Mouse (Mus musculus) liver, embryonic 15.5 days (tissue): Measurements from ENCODE around the gene Sipa1l2. TPM values are rescaled to one million over a fixed set of nuclear protein-coding genes. Genes with fewer than 3 reads are reported as not detected.
"Not testable (repeated sequence)": the region's sequence is repeated elsewhere in the genome, so short reads cannot be mapped to it uniquely, and the experiment has no call there.

Experiments used
- ATAC-seq: fragments of 200-750 bp; cut with Nextera tagmentation; 2 replicates; pipeline ENCODE4 v1.8.0; 2017; ENCODE audit warnings: moderate number of reproducible peaks, mild to moderate bottlenecking, moderate library complexity; ENCODE audit not compliant: insufficient read depth
- H3K27ac ChIP-seq: fragments of 300-500 bp; sonication (generic); replicated peaks from 2 replicates; pipeline ENCODE4 v1.5.1; 2015; ENCODE audit warnings: mild to moderate bottlenecking, inconsistent platforms
- H3K27me3 ChIP-seq: fragments of 300-500 bp; sonication (generic); 2 replicates; pipeline ENCODE4 v1.6.1; 2015; ENCODE audit warnings: mild to moderate bottlenecking, inconsistent platforms
- H3K36me3 ChIP-seq: fragments of 300-500 bp; sonication (generic); replicated peaks from 2 replicates; pipeline ENCODE4 v1.6.1; 2015; ENCODE audit warnings: moderate library complexity, mild to moderate bottlenecking, inconsistent platforms
- H3K4me1 ChIP-seq: fragments of 300-500 bp; sonication (generic); replicated peaks from 2 replicates; pipeline ENCODE4 v1.6.1; 2015; ENCODE audit warnings: inconsistent platforms
- H3K4me2 ChIP-seq: fragments of 300-500 bp; sonication (generic); 2 replicates; pipeline ENCODE4 v1.6.1; 2015; ENCODE audit warnings: moderate library complexity, mild to moderate bottlenecking, inconsistent platforms
- H3K4me3 ChIP-seq: fragments of 300-500 bp; sonication (generic); replicated peaks from 2 replicates; pipeline ENCODE4 v1.5.1; 2015; ENCODE audit warnings: mild to moderate bottlenecking, inconsistent platforms
- H3K9ac ChIP-seq: fragments of 300-500 bp; sonication (generic); 2 replicates; pipeline ENCODE4 v1.6.1; 2015; ENCODE audit warnings: moderate library complexity, mild to moderate bottlenecking, inconsistent platforms
- H3K9me3 ChIP-seq: fragments of 300-500 bp; sonication (generic); replicated peaks from 2 replicates; pipeline ENCODE4 v1.6.1; 2016; ENCODE audit warnings: inconsistent platforms
- WGBS: fragments of 180-500 bp; shearing (Covaris S2); methylation state at CpG from one replicate; pipeline ENCODE4 v1.1.7; 2015; ENCODE audit warnings: mixed read lengths; ENCODE audit not compliant: insufficient replicate concordance; 5-methylcytosine and 5-hydroxymethylcytosine counted together
- polyA plus RNA-seq: library from polyadenylated mRNA; unstranded; fragments of >200 nt; fragmentation: Nextera tagmentation; extraction: Ambion mirVana; gene quantifications from 2 replicates; pipeline ENCODE4 v1.2.1, GENCODE M21; 2015

Sipa1l2 gene
- polyA plus RNA-seq, 1 experiment from 2014 or later: 0.62 TPM

- ATAC-seq: no peak
- H3K4me3 ChIP-seq: no peak overlapping the region
- no peak overlapping the region for H3K27ac ChIP-seq
- H3K9ac ChIP-seq: no peak overlapping the region
- no peaks in the 10 kb centered on the region for H3K36me3 ChIP-seq
- H3K9me3 ChIP-seq: no peaks in the 10 kb centered on the region
- no peaks in the 10 kb centered on the region for H3K4me1 ChIP-seq
- H3K4me2 ChIP-seq: no peak overlapping the region
- 44% methylated on average over 6 of the region's 6 CpGs for WGBS
- no peaks in the 10 kb centered on the region for H3K27me3 ChIP-seq
These were observed 153.5 kb downstream of the Sipa1l2 start for GRCm38 (mm10) chr8:125416146-125416545.

- no peaks in the 10 kb centered on the region for H3K9me3 ChIP-seq
- no peak overlapping the region for H3K4me2 ChIP-seq
- no peak overlapping the region for H3K27ac ChIP-seq
- no peaks in the 10 kb centered on the region for H3K36me3 ChIP-seq
- no peaks in the 10 kb centered on the region for H3K4me1 ChIP-seq
- no peaks in the 10 kb centered on the region for H3K27me3 ChIP-seq
- no peak overlapping the region for H3K9ac ChIP-seq
- 75% methylated on average over 8 of the region's 8 CpGs for WGBS
- no peak overlapping the region for H3K4me3 ChIP-seq
- no peak for ATAC-seq
These were observed 155.0 kb downstream of the Sipa1l2 start for GRCm38 (mm10) chr8:125414651-125415050.

GRCm38 (mm10) chr8:125413001-125413909, 156.4 kb downstream of the Sipa1l2 start:
- Histone ChIP-seq H3K4me2 (no peak overlapping the region), H3K27ac (no peak overlapping the region), H3K9ac (no peak overlapping the region)

GRCm38 (mm10) chr8:125410646-125411045, 159.0 kb downstream of the Sipa1l2 start:
- Histone ChIP-seq H3K4me1 (no peaks in the 10 kb centered on the region), H3K36me3 (no peaks in the 10 kb centered on the region), H3K9me3 (no peaks in the 10 kb centered on the region), H3K27me3 (no peaks in the 10 kb centered on the region), H3K4me3 (no peak overlapping the region), H3K27ac (no peak overlapping the region), H3K4me2 (no peak overlapping the region), H3K9ac (no peak overlapping the region)
- no peak for ATAC-seq
- WGBS: 48% methylated on average over 5 of the region's 5 CpGs

More at GRCm38 (mm10) chr8:125413001-125413909, 156.4 kb downstream of the Sipa1l2 start:
- Histone ChIP-seq H3K36me3 (no peaks in the 10 kb centered on the region), H3K4me3 (no peak overlapping the region), H3K4me1 (no peaks in the 10 kb centered on the region), H3K27me3 (no peaks in the 10 kb centered on the region), H3K9me3 (no peaks in the 10 kb centered on the region)
- 27% methylated on average over 13 of the region's 13 CpGs for WGBS
- ATAC-seq: no peak

- Histone ChIP-seq H3K9me3 (0 out of 2 replicates have a peak, but pooled peaks cover 7% of the 10 kb centered on the region), H3K36me3 (no peaks in the 10 kb centered on the region), H3K4me1 (no peaks in the 10 kb centered on the region), H3K4me3 (no peak overlapping the region), H3K9ac (no peak overlapping the region), H3K27me3 (no peaks in the 10 kb centered on the region), H3K4me2 (no peak overlapping the region), H3K27ac (no peak overlapping the region)
- WGBS: 50% methylated on average over 9 of the region's 9 CpGs
- ATAC-seq: no peak
These were observed 161.9 kb downstream of the Sipa1l2 start for GRCm38 (mm10) chr8:125407672-125408071.

GRCm38 (mm10) chr8:125406453-125406852, 163.2 kb downstream of the Sipa1l2 start:
- no peak overlapping the region for H3K9ac ChIP-seq

GRCm38 (mm10) chr8:125401350-125401749, 168.3 kb downstream of the Sipa1l2 start:
- Histone ChIP-seq H3K4me2 (no peak overlapping the region), H3K36me3 (no peaks in the 10 kb centered on the region), H3K27me3 (no peaks in the 10 kb centered on the region), H3K4me3 (no peak overlapping the region), H3K9ac (no peak overlapping the region), H3K4me1 (no peaks in the 10 kb centered on the region), H3K27ac (no peak overlapping the region), H3K9me3 (0 out of 2 replicates have a peak, but pooled peaks cover 7% of the 10 kb centered on the region)
- WGBS: 65% methylated on average over 3 of the region's 3 CpGs
- no peak for ATAC-seq

More at GRCm38 (mm10) chr8:125406453-125406852, 163.2 kb downstream of the Sipa1l2 start:
- H3K27me3 ChIP-seq: no peaks in the 10 kb centered on the region
- H3K4me3 ChIP-seq: no peak overlapping the region
- no peaks in the 10 kb centered on the region for H3K4me1 ChIP-seq
- H3K36me3 ChIP-seq: no peaks in the 10 kb centered on the region
- H3K27ac ChIP-seq: no peak overlapping the region
- ATAC-seq: no peak
- 0 out of 2 replicates have a peak, but pooled peaks cover 7% of the 10 kb centered on the region for H3K9me3 ChIP-seq
- WGBS: 52% methylated on average over 5 of the region's 5 CpGs
- no peak overlapping the region for H3K4me2 ChIP-seq

GRCm38 (mm10) chr8:125397981-125398380, 171.6 kb downstream of the Sipa1l2 start:
- no peaks in the 10 kb centered on the region for H3K27me3 ChIP-seq
- no peak overlapping the region for H3K4me2 ChIP-seq
- WGBS: 43% methylated on average over 14 of the region's 14 CpGs
- no peak overlapping the region for H3K27ac ChIP-seq
- ATAC-seq: 0 out of 2 replicates have a peak, but pooled peaks have one; percentile 40
- H3K4me1 ChIP-seq: no peaks in the 10 kb centered on the region
- H3K36me3 ChIP-seq: no peaks in the 10 kb centered on the region
- no peak overlapping the region for H3K9ac ChIP-seq
- H3K4me3 ChIP-seq: no peak overlapping the region
- H3K9me3 ChIP-seq: no peaks in the 10 kb centered on the region

GRCm38 (mm10) chr8:125395682-125396081, 173.9 kb downstream of the Sipa1l2 start:
- not testable (repeated sequence) for H3K27me3 ChIP-seq, H3K36me3 ChIP-seq, H3K9ac ChIP-seq, ATAC-seq, H3K4me2 ChIP-seq, H3K27ac ChIP-seq, H3K4me1 ChIP-seq, H3K4me3 ChIP-seq, H3K9me3 ChIP-seq
- 70% methylated on average over 8 of the region's 8 CpGs for WGBS

- no peaks in the 10 kb centered on the region for H3K36me3 ChIP-seq
- no peak overlapping the region for H3K4me2 ChIP-seq
- H3K27ac ChIP-seq: no peak overlapping the region
- H3K4me3 ChIP-seq: no peak overlapping the region
- no peak overlapping the region for H3K9ac ChIP-seq
- no peaks in the 10 kb centered on the region for H3K9me3 ChIP-seq
- no peak for ATAC-seq
- H3K4me1 ChIP-seq: no peaks in the 10 kb centered on the region; the same call in 1 of the 2 replicates
- no peaks in the 10 kb centered on the region for H3K27me3 ChIP-seq
- 60% methylated on average over 8 of the region's 8 CpGs for WGBS
These were observed 174.6 kb downstream of the Sipa1l2 start for GRCm38 (mm10) chr8:125395032-125395431.

- Histone ChIP-seq H3K36me3 (no peaks in the 10 kb centered on the region), H3K4me3 (no peak overlapping the region), H3K4me2 (0 out of 2 replicates have a peak overlapping the region, but pooled peaks have one; percentile 2), H3K27ac (no peak overlapping the region), H3K27me3 (no peaks in the 10 kb centered on the region), H3K9ac (no peak overlapping the region), H3K9me3 (no peaks in the 10 kb centered on the region), H3K4me1 (no peaks in the 10 kb centered on the region; the same call in 1 of the 2 replicates)
- WGBS: 30% methylated on average over 7 of the region's 7 CpGs
- ATAC-seq: no peak
These were observed 177.9 kb downstream of the Sipa1l2 start for GRCm38 (mm10) chr8:125391685-125392084.
